Mouse (Mus musculus) kidney, postnatal 36 days (tissue): ENCODE measurements around the gene 1700001P01Rik.
"Not testable (repeated sequence)": the region's sequence is repeated elsewhere in the genome, so short reads cannot be mapped to it uniquely, and the experiment has no call there.

Experiments
- DNase-seq, 2 experiments: peaks; one replicate each; pipeline ENCODE4 v3.0.0; 2021 to 2022; ENCODE audit warnings: mixed read lengths in 2 of 2

Gene 1700001P01Rik

GRCm38 (mm10) chr11:97793165-97793564 lies 17.4 kb upstream of the 1700001P01Rik start:
- DNase-seq, result peak; percentile 57 to 62

GRCm38 (mm10) chr11:97790778-97791438 lies 15.2 kb upstream of the 1700001P01Rik start:
- not testable (repeated sequence) for DNase-seq

- no peak for DNase-seq
Observed at GRCm38 (mm10) chr11:97789727-97790126, 14.0 kb upstream of the 1700001P01Rik start.

- no peak for DNase-seq
Observed at GRCm38 (mm10) chr11:97787961-97788360, 12.2 kb upstream of the 1700001P01Rik start.

GRCm38 (mm10) chr11:97782564-97782895 lies 6.8 kb upstream of the 1700001P01Rik start:
- no peak for DNase-seq

- peak; percentile 99 to 100 for DNase-seq
Observed at GRCm38 (mm10) chr11:97781832-97782563, 6.3 kb upstream of the 1700001P01Rik start, which contains the start of gene Rpl23. Rpl23 (minus strand) TSS chr11:97782437.

GRCm38 (mm10) chr11:97781478-97781831 lies 5.7 kb upstream of the 1700001P01Rik start:
- no peak for DNase-seq

- DNase-seq, result no peak
Observed at GRCm38 (mm10) chr11:97779968-97780701, 4.4 kb upstream of the 1700001P01Rik start.

- no peak for DNase-seq
Observed at GRCm38 (mm10) chr11:97778918-97779317, 3.2 kb upstream of the 1700001P01Rik start.

GRCm38 (mm10) chr11:97777129-97777529 lies 1.4 kb upstream of the 1700001P01Rik start:
- peak; percentile 17 to 55 for DNase-seq

- DNase-seq, result no peak
Observed at GRCm38 (mm10) chr11:97776497-97777128, 895 bp upstream of the 1700001P01Rik start.

GRCm38 (mm10) chr11:97775186-97775585 lies 532 bp downstream of the 1700001P01Rik start:
- DNase-seq, result no peak

GRCm38 (mm10) chr11:97771410-97771809 lies 4.3 kb downstream of the 1700001P01Rik start:
- DNase-seq, result no peak

GRCm38 (mm10) chr11:97769704-97770103 lies 6.0 kb downstream of the 1700001P01Rik start:
- DNase-seq, result no peak

- DNase-seq, result peak; percentile 96
Observed at GRCm38 (mm10) chr11:97766154-97766881, 9.4 kb downstream of the 1700001P01Rik start, which contains the start of gene Cwc25. Cwc25 (minus strand) TSS chr11:97766556.

GRCm38 (mm10) chr11:97761638-97762037 lies 14.1 kb downstream of the 1700001P01Rik start:
- DNase-seq, result no peak

GRCm38 (mm10) chr11:97758942-97759341 lies 16.8 kb downstream of the 1700001P01Rik start:
- no peak for DNase-seq

- no peak for DNase-seq
Observed at GRCm38 (mm10) chr11:97758125-97758524, 17.6 kb downstream of the 1700001P01Rik start.

GRCm38 (mm10) chr11:97753277-97753676 lies 22.4 kb downstream of the 1700001P01Rik start:
- DNase-seq, result no peak

GRCm38 (mm10) chr11:97748496-97748895 lies 27.2 kb downstream of the 1700001P01Rik start:
- DNase-seq, result no peak

GRCm38 (mm10) chr11:97747773-97748172 lies 27.9 kb downstream of the 1700001P01Rik start:
- no peak for DNase-seq

- no peak for DNase-seq
Observed at GRCm38 (mm10) chr11:97745331-97745721, 30.4 kb downstream of the 1700001P01Rik start.
